32 mouse cellular contexts compared by ENCODE assay signal in the genomic region with DNA sequence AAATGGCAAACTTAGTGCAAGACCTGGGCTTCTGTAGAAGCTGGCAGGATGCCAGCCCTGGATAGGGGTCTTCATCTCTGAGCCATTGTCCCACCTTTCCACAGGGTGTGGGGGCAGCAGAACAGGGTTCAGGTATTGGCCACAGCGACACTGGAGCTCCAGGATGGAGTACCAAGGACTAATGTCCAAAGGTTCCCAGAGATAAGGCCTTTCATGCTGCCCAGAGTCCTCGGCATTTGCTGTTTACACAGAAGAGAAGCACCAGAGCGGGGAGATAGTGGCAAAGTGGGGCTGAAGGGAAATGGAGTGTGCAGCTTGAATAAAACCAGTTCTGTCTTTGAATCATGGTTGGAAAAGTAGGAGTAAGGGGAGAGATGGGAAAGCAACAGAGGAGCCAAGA. TPM values are rescaled to one million over a fixed set of nuclear protein-coding genes. Genes with fewer than 3 reads are reported as not detected.
A peak's percentile ranks its signal among the peaks of the same experiment; 100 is the strongest.
DNase-seq lines count a peak whose midpoint lies in the region; ATAC-seq and TF ChIP-seq lines count a peak whose summit lies in the region.
"Had no signal": no experiment of that assay in that cellular context is flagged by ENCODE, and none has a peak within 500 bp of the region (broad histone marks: within the 10 kb centered on the region; RNA-seq: fewer than 3 reads in every experiment).

No protein-coding gene starts in this region.

- H3K4me2 ChIP-seq in liver, embryonic 11.5 days, result no peak overlapping the region
- H3K4me2 ChIP-seq in intestine, embryonic 15.5 days (replicated peaks), result no peak overlapping the region
- peak overlapping the region; percentile 42 for H3K4me2 ChIP-seq in intestine, postnatal 0 days (replicated peaks; ENCODE audit: low read depth)
- H3K4me2 ChIP-seq: embryonic facial prominence, embryonic 12.5 days; embryonic facial prominence, embryonic 15.5 days; heart, embryonic 12.5 days; heart, embryonic 15.5 days; hindbrain, embryonic 13.5 days had no signal

- no peaks in the 10 kb centered on the region for H3K36me3 ChIP-seq in liver, embryonic 11.5 days (ENCODE audit: control insufficient read depth, insufficient read depth, low read length)
- H3K36me3 ChIP-seq in intestine, embryonic 15.5 days, result no peaks in the 10 kb centered on the region
- H3K36me3 ChIP-seq in intestine, postnatal 0 days (ENCODE audit: control insufficient read depth, insufficient read depth), result peaks cover 16% of the 10 kb centered on the region; the same call in 1 of the 2 replicates
- H3K36me3 ChIP-seq: embryonic facial prominence, embryonic 12.5 days; embryonic facial prominence, embryonic 15.5 days; G1E; heart, embryonic 12.5 days; heart, embryonic 15.5 days; hindbrain, embryonic 10.5 days; hindbrain, embryonic 13.5 days had no signal

- no peaks in the 10 kb centered on the region for H3K9me3 ChIP-seq in liver, embryonic 11.5 days (ENCODE audit: control insufficient read depth, low read length)
- H3K9me3 ChIP-seq in intestine, embryonic 15.5 days, result no peaks in the 10 kb centered on the region
- no peaks in the 10 kb centered on the region for H3K9me3 ChIP-seq in intestine, postnatal 0 days (ENCODE audit: control insufficient read depth)
- H3K9me3 ChIP-seq: embryonic facial prominence, embryonic 12.5 days; embryonic facial prominence, embryonic 15.5 days; G1E; heart, embryonic 12.5 days; heart, embryonic 15.5 days; hindbrain, embryonic 10.5 days; hindbrain, embryonic 13.5 days had no signal

- no peaks in the 10 kb centered on the region for H3K27me3 ChIP-seq in liver, embryonic 11.5 days (replicated peaks; ENCODE audit: control insufficient read depth, insufficient read depth, low read length)
- no peaks in the 10 kb centered on the region for H3K27me3 ChIP-seq in intestine, embryonic 15.5 days (replicated peaks)
- no peaks in the 10 kb centered on the region for H3K27me3 ChIP-seq in intestine, postnatal 0 days (replicated peaks; ENCODE audit: control insufficient read depth, insufficient read depth, low read length)
- H3K27me3 ChIP-seq: embryonic facial prominence, embryonic 12.5 days; embryonic facial prominence, embryonic 15.5 days; heart, embryonic 15.5 days; Patski had no signal

- DNase-seq in liver, result peak; percentile 16
- no peak for DNase-seq in liver, embryonic 11.5 days (ENCODE audit: low spot score)
- no peak for DNase-seq in urinary bladder, adult 18-20 months (ENCODE audit: low spot score in 2 of 2)
- DNase-seq: adrenal gland, postnatal 10 days; B cell, adult 2 months; cerebellum, adult 11 months; cerebellum, adult 2 months; cerebellum, adult 9-11 months; cerebellum, postnatal 25 days; forebrain, postnatal 0 days; gastrocnemius, adult 2 months; gastrocnemius, postnatal 25 days; heart, adult 18-20 months; heart, postnatal 10 days; heart, postnatal 36 days had no signal

- H3K9ac ChIP-seq in liver, embryonic 11.5 days (ENCODE audit: low read depth, low read length), result no peak overlapping the region
- no peak overlapping the region for H3K9ac ChIP-seq in intestine, embryonic 15.5 days
- no peak overlapping the region for H3K9ac ChIP-seq in intestine, postnatal 0 days (ENCODE audit: low read depth, low read length)
- H3K9ac ChIP-seq: embryonic facial prominence, embryonic 12.5 days; embryonic facial prominence, embryonic 15.5 days; forebrain, postnatal 0 days; heart, embryonic 12.5 days; heart, embryonic 15.5 days; hindbrain, embryonic 13.5 days had no signal

- H3K4me1 ChIP-seq in liver, embryonic 11.5 days (replicated peaks; ENCODE audit: control insufficient read depth, insufficient read depth, low read length), result no peaks in the 10 kb centered on the region
- no peaks in the 10 kb centered on the region; the same call in 1 of the 2 replicates for H3K4me1 ChIP-seq in intestine, embryonic 15.5 days (replicated peaks)
- H3K4me1 ChIP-seq in intestine, postnatal 0 days (replicated peaks; ENCODE audit: control insufficient read depth, insufficient read depth, low read length), result peaks cover 6% of the 10 kb centered on the region; the same call in 1 of the 2 replicates
- H3K4me1 ChIP-seq: embryonic facial prominence, embryonic 12.5 days; embryonic facial prominence, embryonic 15.5 days; heart, embryonic 12.5 days; heart, embryonic 15.5 days; hindbrain, embryonic 13.5 days had no signal

- H3K4me3 ChIP-seq in liver, embryonic 11.5 days (ENCODE audit: low read depth, low read length), result no peak overlapping the region
- no peak overlapping the region for H3K4me3 ChIP-seq in intestine, embryonic 15.5 days (replicated peaks)
- H3K4me3 ChIP-seq in intestine, postnatal 0 days (ENCODE audit: low read depth, low read length), result no peak overlapping the region
- H3K4me3 ChIP-seq: embryonic facial prominence, embryonic 12.5 days; embryonic facial prominence, embryonic 15.5 days; gastrocnemius, adult 2 months; heart, embryonic 12.5 days; heart, embryonic 15.5 days; hindbrain, embryonic 10.5 days; hindbrain, embryonic 13.5 days had no signal

- no peak overlapping the region for H3K27ac ChIP-seq in liver, embryonic 11.5 days (ENCODE audit: low read depth, low read length)
- H3K27ac ChIP-seq in intestine, embryonic 15.5 days, result no peak overlapping the region
- H3K27ac ChIP-seq in intestine, postnatal 0 days (ENCODE audit: low read depth, low read length), result peak overlapping the region; percentile 76
- H3K27ac ChIP-seq: embryonic facial prominence, embryonic 12.5 days; embryonic facial prominence, embryonic 15.5 days; gastrocnemius, adult 2 months; heart, embryonic 15.5 days; hindbrain, embryonic 10.5 days; hindbrain, embryonic 13.5 days had no signal

- 57% methylated on average over 3 of the region's 3 CpGs for WGBS in liver, embryonic 11.5 days
- 50% methylated on average over 3 of the region's 3 CpGs for WGBS in intestine, embryonic 15.5 days
- WGBS in intestine, postnatal 0 days, result 20% methylated on average over 3 of the region's 3 CpGs

- TF ChIP-seq CTCF in intestine, postnatal 0 days (IDR thresholded peaks at IDR 0.05; ENCODE audit: low read depth), result no peak

- no peak for ATAC-seq in liver, embryonic 11.5 days (replicated peaks; ENCODE audit: low FRiP score)
- peak; percentile 52 for ATAC-seq in intestine, embryonic 15.5 days
- peak; percentile 43 for ATAC-seq in intestine, postnatal 0 days
- ATAC-seq in megakaryocyte progenitor cell, adult 5-6 weeks (replicated peaks; ENCODE audit: poor library complexity), result no peak
- ATAC-seq: forebrain, embryonic 14.5 days; forebrain, postnatal 0 days; hindbrain, embryonic 16.5 days; Patski had no signal

RNA-seq across cellular contexts. Expression of a gene that starts 8.1 kb away (rescaled TPM):
- polyA plus RNA-seq in liver, embryonic 11.5 days (2014; fragmentation: Nextera tagmentation; extraction: Ambion mirVana), result 0.47 and 0.84 TPM in 2 replicates
- polyA plus RNA-seq in intestine, embryonic 15.5 days (2015; fragmentation: Nextera tagmentation; extraction: Ambion mirVana), result 10.4 and 13.2 TPM in 2 replicates
- polyA plus RNA-seq in intestine, postnatal 0 days (2015; fragmentation: Nextera tagmentation; extraction: Ambion mirVana), result 110 and 119 TPM in 2 replicates
- total RNA-seq in megakaryocyte progenitor cell, adult 5-6 weeks (2015), result not detected in 2 replicates
- not detected in 2 replicates for total RNA-seq in megakaryocyte progenitor cell, adult 5-6 weeks (2017)
- total RNA-seq: gastrocnemius, adult 2 months; heart, postnatal 36 days had no signal
- polyA plus RNA-seq: forebrain, embryonic 11.5 days; G1E; heart, embryonic 12.5 days; heart, embryonic 15.5 days had no signal

RNA-seq across cellular contexts. Expression of a gene that starts 18.7 kb away (rescaled TPM):
- not detected in 2 replicates for polyA plus RNA-seq in liver, embryonic 11.5 days (2014; fragmentation: Nextera tagmentation; extraction: Ambion mirVana)
- polyA plus RNA-seq in intestine, embryonic 15.5 days (2015; fragmentation: Nextera tagmentation; extraction: Ambion mirVana), result not detected in 2 replicates
- polyA plus RNA-seq in intestine, postnatal 0 days (2015; fragmentation: Nextera tagmentation; extraction: Ambion mirVana), result 0.04 and 0.20 TPM in 2 replicates
- total RNA-seq in megakaryocyte progenitor cell, adult 5-6 weeks (2015), result not detected in 2 replicates
- not detected in 2 replicates for total RNA-seq in megakaryocyte progenitor cell, adult 5-6 weeks (2017)
- total RNA-seq: adrenal gland, postnatal 10 days; CH12.LX; common myeloid progenitor, adult 5-6 weeks; forebrain, postnatal 0 days; gastrocnemius, adult 2 months; heart, adult 18-20 months; heart, postnatal 10 days; heart, postnatal 36 days had no signal
- polyA plus RNA-seq: cerebellum, adult 2 months; embryonic facial prominence, embryonic 12.5 days; embryonic facial prominence, embryonic 15.5 days; forebrain, embryonic 11.5 days; forebrain, embryonic 14.5 days; forebrain, postnatal 0 days; frontal cortex, adult 2 months; G1E; heart, embryonic 12.5 days; heart, embryonic 15.5 days; hindbrain, embryonic 10.5 days; hindbrain, embryonic 13.5 days; hindbrain, embryonic 16.5 days had no signal

RNA-seq across cellular contexts. Expression of a gene that starts 36.4 kb away (rescaled TPM):
- polyA plus RNA-seq in liver, embryonic 11.5 days (2014; fragmentation: Nextera tagmentation; extraction: Ambion mirVana), result 20.4 and 21.0 TPM in 2 replicates
- polyA plus RNA-seq in intestine, embryonic 15.5 days (2015; fragmentation: Nextera tagmentation; extraction: Ambion mirVana), result 25.3 and 27.4 TPM in 2 replicates
- 12.9 and 13.4 TPM in 2 replicates for polyA plus RNA-seq in intestine, postnatal 0 days (2015; fragmentation: Nextera tagmentation; extraction: Ambion mirVana)
- total RNA-seq in megakaryocyte progenitor cell, adult 5-6 weeks (2015), result 4.3 and 7.5 TPM in 2 replicates
- 3.4 and 3.6 TPM in 2 replicates for total RNA-seq in megakaryocyte progenitor cell, adult 5-6 weeks (2017)

Comparison
In these comparisons a context has a peak if more than half of its experiments do, and no peak if none do; other contexts are left out.
1. ATAC-seq: peak in intestine, embryonic 15.5 days (single experiment) and intestine, postnatal 0 days (single experiment); none in liver, embryonic 11.5 days (single experiment) and megakaryocyte progenitor cell, adult 5-6 weeks (single experiment).